Mouse (Mus musculus) effector memory CD4-positive, alpha-beta T cell, adult 7 months (primary cell): ENCODE measurements around the gene Clec3b. TPM values are rescaled to one million over a fixed set of nuclear protein-coding genes. Genes with fewer than 3 reads are reported as not detected.

Experiments used
- polyA plus RNA-seq: library from polyadenylated mRNA; unstranded; fragments of 100-300 nt; shearing (Covaris generic); gene quantifications from one replicate; pipeline ENCODE4 v1.2.1, GENCODE M21; 2017

Gene Clec3b
- polyA plus RNA-seq, result not detected

DNA sequence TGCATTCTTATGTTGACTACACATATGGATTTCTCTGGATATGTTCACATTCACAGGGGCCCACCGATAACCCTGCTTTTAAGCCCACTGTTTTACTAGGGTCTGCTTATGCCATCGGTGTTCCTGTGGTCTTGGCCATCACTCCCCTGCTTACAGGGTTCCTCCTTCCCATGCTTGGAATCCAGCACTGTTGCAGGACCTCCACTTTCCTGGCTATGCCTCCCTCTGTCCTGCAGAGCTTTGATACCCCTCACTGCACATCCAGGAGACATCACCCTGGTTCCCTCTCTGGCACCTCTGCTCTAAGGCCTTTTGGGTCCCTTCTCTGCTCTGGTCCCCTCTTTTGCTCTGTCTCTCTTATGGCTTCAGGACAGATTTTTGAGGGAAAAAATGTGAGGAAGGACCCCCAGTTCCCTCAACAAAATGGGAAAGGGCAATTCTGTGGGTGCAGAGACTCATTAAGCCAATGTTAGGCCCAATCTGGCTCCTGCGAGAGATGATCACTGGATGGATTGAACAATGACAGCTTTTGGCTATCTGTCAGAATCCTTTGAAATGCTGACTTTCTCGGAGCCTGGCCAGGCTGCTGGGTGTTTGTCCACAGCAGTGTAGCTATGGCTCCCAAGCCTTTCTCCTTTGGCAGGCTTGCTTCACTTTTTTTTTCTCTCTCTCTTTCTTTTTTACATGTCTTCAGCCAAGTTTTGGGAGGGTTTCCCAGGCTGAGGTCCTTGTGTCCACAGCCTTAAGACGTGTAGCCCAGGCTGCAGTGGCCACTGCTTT is at the start of gene Clec3b:
TSS of gene Clec3b (plus strand) at position 706 of the 780 bp plus-strand sequence.

GRCm38 (mm10) chr9:123112805-123113521 is 37.8 kb upstream of the Clec3b start, which contains the start of the genes Zdhhc3 and Exosc7:
Gene Zdhhc3 (minus strand): TSS chr9:123113205.
Gene Exosc7 (plus strand): TSS chr9:123113215.

Other genes starting within 250 kb of the Clec3b start
- 0.24 TPM for gene Zfp105, start 227.9 kb upstream of the Clec3b start, polyA plus RNA-seq
- gene 1110059G10Rik, start 199.9 kb upstream of the Clec3b start, polyA plus RNA-seq, result 27.5 TPM
- 3.2 TPM for gene Kif15, start 199.9 kb upstream of the Clec3b start, polyA plus RNA-seq
- gene Tmem42, start 129.6 kb upstream of the Clec3b start, polyA plus RNA-seq, result 14.2 TPM
- gene Tgm4, start 116.2 kb upstream of the Clec3b start, polyA plus RNA-seq, result 1.1 TPM
- gene Zdhhc3, start 37.7 kb upstream of the Clec3b start, polyA plus RNA-seq, result 63.2 TPM
- 56.0 TPM for gene Exosc7, start 37.7 kb upstream of the Clec3b start, polyA plus RNA-seq
- gene Cdcp1, start 65.1 kb downstream of the Clec3b start, polyA plus RNA-seq, result 0.32 TPM
- gene Tmem158, start 109.8 kb downstream of the Clec3b start, polyA plus RNA-seq, result 1.5 TPM
- 201 TPM for gene Lars2, start 216.0 kb downstream of the Clec3b start, polyA plus RNA-seq